Mouse (Mus musculus) ES-Bruce4 (cell line): ENCODE results near the gene Nptx1.

Source experiments
- CTCF ChIP-seq: IDR thresholded peaks from one replicate; pipeline ENCODE4 v1.8.1; 2011; ENCODE audit warnings: low read depth, low read length
- POLR2A ChIP-seq: IDR thresholded peaks from one replicate; pipeline ENCODE4 v1.8.1; 2011; ENCODE audit warnings: low read length; ENCODE audit not compliant: insufficient read depth

- no peak for TF ChIP-seq CTCF
- no peak for TF ChIP-seq POLR2A
Observed at GRCm38 (mm10) chr11:119549371-119549811, 1.8 kb upstream of the Nptx1 start.
